Mouse (Mus musculus): Measurements from ENCODE around the gene Ralgps1.

Gene Ralgps1

GRCm38 (mm10) chr2:33321641-33322040 lies 49.6 kb downstream of the Ralgps1 start:
- DNase-seq (ENCODE audit: low spot score in 2 of 2), result no peak

DNA sequence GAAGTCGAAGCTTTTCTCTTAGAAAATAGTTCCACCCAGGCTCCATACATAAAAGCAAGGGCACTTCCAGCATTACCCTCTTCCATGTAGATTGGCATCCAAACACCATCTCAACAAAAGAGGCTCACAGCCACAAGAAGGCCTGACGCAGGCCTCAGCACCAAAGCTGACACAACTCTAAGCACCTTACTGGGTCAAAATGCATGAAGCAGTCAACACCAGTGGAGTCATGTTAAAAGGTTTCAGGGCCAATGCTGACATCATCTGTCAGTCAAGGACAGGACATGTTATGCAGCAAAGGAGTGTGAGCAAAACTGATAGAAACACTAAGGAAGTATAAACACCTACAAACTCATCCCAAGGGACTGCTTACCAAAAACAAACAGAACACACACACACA lies 50.3 kb downstream of the Ralgps1 start:
- no peak for DNase-seq (ENCODE audit: low spot score in 2 of 2)

GRCm38 (mm10) chr2:33320568-33320967 lies 50.7 kb downstream of the Ralgps1 start:
- DNase-seq (ENCODE audit: low spot score in 2 of 2), result no peak

GRCm38 (mm10) chr2:33319934-33320333 lies 51.4 kb downstream of the Ralgps1 start:
- no peak for DNase-seq (ENCODE audit: low spot score in 2 of 2)

DNA sequence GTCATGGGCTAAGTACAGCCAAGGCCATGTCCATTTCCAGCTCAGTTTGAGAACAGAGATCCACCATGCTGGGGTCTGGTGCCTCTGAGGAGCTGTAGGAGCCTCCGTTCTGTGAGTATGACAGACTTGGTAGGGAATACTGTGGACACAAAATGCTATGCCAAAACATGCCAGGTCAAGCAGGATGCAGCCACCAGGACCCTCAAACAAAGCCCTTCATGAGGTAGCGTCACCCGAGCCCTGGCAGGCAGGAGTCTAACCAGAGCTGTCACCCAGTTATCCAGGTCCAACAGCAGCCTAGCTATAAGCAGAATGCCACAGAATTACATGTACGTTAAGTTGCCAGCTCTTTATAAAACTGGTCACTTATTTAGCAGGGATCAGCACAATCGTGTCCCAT lies 51.8 kb downstream of the Ralgps1 start:
- no peak for DNase-seq (ENCODE audit: low spot score in 2 of 2)

GRCm38 (mm10) chr2:33318491-33318964 lies 52.8 kb downstream of the Ralgps1 start:
- DNase-seq (ENCODE audit: low spot score in 2 of 2), result peak; percentile 68 to 80

DNA sequence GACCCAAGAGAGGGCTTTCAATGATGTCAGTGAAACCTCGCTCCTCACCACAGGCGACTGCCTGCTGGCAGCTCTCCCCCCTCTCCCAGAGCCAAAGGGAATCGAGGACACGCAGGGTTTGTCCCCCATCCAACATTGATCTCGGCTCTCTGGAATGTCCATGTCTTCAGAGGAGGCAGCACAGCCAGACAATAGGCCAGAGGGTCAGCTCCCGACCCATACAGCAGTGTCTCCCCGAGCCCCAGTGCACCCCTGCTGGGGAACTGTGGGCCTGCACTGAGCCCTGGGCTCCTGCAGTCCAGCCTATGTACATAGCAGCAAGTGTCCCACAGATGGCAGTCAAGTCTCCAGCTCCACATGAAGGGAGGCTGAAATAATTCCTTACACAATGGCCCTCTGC lies 54.8 kb downstream of the Ralgps1 start:
- DNase-seq (ENCODE audit: low spot score in 2 of 2), result peak in 1 of 2 experiments; percentile 67

- no peak for DNase-seq (ENCODE audit: low spot score in 2 of 2)
These were observed 55.3 kb downstream of the Ralgps1 start for GRCm38 (mm10) chr2:33316063-33316405.

DNA sequence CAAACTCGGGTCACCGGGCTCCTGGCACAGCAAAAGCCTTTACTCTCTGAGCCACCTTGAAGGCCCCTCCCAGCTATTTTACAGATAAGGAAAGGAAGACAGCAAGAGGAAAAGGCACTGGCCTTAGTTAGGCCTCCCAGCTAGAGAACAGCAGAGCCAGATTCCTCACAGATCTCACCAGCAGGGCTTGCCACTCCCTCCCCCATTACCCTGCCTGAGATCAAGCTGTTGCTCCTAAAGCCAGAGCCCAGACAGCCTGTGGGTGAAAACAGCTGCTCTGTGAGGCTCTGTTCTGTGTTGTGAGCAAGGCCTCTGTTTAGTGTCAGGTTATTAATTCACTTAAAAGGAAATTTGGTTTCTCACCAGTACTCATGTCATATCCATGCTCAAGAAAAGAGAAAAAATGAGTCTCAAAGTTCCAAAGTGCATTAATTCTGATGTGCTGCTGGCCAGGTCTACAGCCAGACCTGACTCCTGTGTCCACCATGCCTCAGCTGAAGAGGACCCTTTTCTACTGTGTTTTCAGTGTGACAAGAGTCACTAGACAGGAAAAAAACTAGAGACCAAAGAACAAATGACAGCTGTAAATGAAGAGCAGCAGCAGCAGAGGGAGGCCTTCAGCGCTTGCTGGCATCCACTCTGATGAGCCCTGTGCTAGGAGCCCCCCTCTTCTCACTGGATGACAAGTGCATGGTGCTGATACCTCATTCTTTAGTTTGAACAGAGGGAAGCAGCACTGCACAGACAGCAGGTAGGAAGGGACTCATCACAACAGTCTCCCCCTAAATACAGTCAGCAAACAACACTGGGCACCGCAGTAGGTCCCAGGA lies 55.8 kb downstream of the Ralgps1 start:
- DNase-seq (ENCODE audit: low spot score in 2 of 2), result no peak

- peak in 1 of 2 experiments; percentile 45 for DNase-seq (ENCODE audit: low spot score in 2 of 2)
These were observed 61.9 kb downstream of the Ralgps1 start for GRCm38 (mm10) chr2:33309426-33309825.

GRCm38 (mm10) chr2:33306565-33306964 lies 64.7 kb downstream of the Ralgps1 start:
- DNase-seq (ENCODE audit: low spot score in 2 of 2), result no peak

DNA sequence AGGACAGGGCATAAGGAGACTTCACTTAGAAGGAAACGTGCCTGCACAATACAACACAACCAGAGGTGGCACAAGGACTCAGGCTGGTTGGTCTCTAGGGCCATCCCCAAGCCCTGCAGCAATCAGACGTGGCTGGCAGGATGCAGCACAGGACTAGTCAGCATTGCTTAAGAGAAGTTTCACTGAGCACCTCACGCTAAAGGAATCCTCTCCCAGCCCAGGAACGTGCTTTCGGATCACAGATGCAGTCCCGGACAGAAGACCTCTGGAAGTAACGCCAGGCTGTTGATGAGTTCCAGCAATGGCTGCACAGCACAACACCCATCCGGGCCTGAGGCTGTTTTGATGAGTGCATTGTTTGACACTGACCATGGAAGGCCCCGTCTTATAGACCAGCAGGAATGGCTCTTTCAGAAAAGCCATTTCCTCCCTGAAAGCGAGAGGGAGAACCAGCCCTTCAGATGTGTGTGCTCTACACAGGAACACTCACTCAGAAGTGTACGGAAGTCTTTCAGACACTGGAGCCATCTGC lies 67.8 kb downstream of the Ralgps1 start:
- no peak for DNase-seq (ENCODE audit: low spot score in 2 of 2)

DNA sequence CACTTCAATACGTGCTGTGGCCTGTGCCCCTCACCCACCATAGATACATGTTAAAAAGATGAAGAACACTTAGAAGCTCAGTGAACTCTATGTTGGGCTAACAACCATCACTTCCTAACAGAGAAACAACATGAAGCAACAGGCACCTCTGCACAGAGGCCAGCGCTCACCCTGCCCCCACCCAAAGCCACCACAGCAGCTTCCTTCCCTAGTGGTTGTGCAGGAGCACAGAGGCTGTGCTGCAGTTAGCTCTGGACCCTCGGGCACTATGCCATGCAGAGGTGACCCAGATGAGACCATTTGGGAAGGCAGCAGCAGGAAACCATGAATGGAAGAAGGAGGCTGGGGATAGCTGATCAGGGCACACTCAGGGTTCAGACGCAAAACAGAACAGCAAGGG lies 68.5 kb downstream of the Ralgps1 start:
- no peak for DNase-seq (ENCODE audit: low spot score in 2 of 2)

GRCm38 (mm10) chr2:33302405-33302804 lies 68.9 kb downstream of the Ralgps1 start:
- DNase-seq (ENCODE audit: low spot score in 2 of 2), result no peak

GRCm38 (mm10) chr2:33300371-33301046 lies 70.8 kb downstream of the Ralgps1 start:
- DNase-seq (ENCODE audit: low spot score in 2 of 2), result no peak

DNA sequence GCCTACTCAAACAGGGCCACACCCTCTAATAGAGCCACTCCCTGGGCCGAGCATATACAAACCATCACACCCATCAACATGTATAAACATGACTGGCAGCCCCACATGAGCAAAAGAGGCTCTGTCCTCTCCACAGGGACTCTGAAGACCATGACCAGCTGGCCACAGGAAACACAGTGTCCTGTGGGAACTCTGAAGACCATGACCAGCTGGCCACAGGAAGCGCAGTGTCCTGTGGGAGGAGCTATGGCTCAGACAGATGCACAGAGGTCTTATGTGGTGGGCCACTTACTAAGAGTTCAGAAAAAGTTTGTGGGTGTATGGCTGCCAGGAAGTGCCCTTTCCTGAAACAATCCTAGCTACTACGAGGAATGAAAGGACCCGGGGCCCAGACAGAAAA lies 72.4 kb downstream of the Ralgps1 start:
- DNase-seq (ENCODE audit: low spot score in 2 of 2), result no peak

DNA sequence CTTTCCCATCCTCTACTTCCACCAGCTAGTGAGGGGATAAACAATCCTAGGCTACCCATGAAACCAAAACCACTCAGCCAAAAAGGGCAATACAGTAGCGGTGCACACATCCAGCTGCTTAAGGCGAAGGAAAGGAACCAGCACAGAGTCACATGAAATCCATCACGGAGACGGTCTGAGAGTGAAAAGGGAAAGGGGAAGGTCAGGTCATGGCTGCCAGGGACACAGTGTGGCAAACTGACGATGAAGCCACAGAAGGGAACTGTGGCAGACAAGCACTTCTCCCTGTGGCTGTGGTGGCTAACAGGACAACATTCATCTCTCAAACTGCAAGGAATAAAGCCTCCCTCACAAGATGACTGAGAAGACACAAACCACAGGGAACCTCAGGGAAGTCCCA lies 76.2 kb downstream of the Ralgps1 start:
- no peak for DNase-seq (ENCODE audit: low spot score in 2 of 2)

- DNase-seq (ENCODE audit: low spot score in 2 of 2), result no peak
These were observed 79.2 kb downstream of the Ralgps1 start for GRCm38 (mm10) chr2:33292057-33292456.

DNA sequence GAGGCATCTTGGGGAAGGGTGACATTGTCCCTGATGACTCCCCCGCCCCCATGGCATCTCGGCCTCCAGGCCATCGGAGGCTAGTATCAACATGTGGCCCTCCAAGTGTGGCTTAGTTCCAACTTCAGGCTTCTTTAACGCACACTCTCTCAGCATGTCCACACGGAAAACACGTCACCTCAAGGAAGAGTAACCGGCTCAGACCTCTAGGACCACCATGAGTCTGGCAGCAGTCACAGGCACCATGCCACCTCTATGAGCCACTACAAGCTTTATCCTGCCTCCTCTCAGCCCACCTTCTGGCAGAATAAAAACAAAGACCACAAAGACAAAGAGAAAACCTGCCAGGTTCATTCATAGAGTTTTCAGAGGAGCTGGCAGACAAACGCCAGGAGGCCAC lies 80.8 kb downstream of the Ralgps1 start:
- no peak for DNase-seq (ENCODE audit: low spot score in 2 of 2)

- no peak for DNase-seq (ENCODE audit: low spot score in 2 of 2)
These were observed 82.4 kb downstream of the Ralgps1 start for GRCm38 (mm10) chr2:33288837-33289236.

DNA sequence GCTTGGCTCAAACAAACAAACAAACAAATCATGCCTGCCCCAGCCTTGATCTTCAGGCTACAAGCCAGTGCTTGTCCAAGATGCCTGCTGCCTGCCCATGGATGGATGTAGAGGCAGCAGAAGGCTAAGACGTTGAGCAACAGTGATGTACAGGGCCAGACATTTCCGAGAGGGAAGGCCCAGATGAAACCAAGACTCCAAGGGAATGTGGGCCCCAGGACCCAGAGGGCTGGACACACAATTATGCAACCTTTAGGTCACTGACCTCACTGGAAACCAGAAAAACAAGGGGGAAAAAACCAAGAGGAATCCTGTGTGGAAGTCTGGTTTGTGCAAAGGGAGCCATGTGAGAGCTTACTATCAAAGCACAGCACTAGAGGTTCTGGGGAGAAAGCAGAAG lies 87.6 kb downstream of the Ralgps1 start:
- no peak for DNase-seq (ENCODE audit: low spot score in 2 of 2)

- no peak for DNase-seq (ENCODE audit: low spot score in 2 of 2)
These were observed 88.4 kb downstream of the Ralgps1 start for GRCm38 (mm10) chr2:33282877-33283276.

GRCm38 (mm10) chr2:33281807-33282206 lies 89.5 kb downstream of the Ralgps1 start:
- no peak for DNase-seq (ENCODE audit: low spot score in 2 of 2)
